Mouse (Mus musculus) left cerebral cortex, adult 2 months (tissue): Measurements from ENCODE around the gene Tma16. TPM values are rescaled to one million over a fixed set of nuclear protein-coding genes. Genes with fewer than 3 reads are reported as not detected.
A peak's percentile ranks its signal among the peaks of the same experiment; 100 is the strongest.

Source experiments
- DNase-seq, 2 experiments: peaks; one replicate each; pipeline ENCODE4 v3.0.0; 2021 to 2022; ENCODE audit warnings: low spot score in 2 of 2, mixed read lengths in 1 of 2; ENCODE audit errors: extremely low spot score in 1 of 2
- H3K27ac ChIP-seq: fragments of 200-600 bp; 2 replicates; pipeline ENCODE4 v1.8.1; 2022
- H3K4me3 ChIP-seq: fragments of 200-600 bp; 2 replicates; pipeline ENCODE4 v1.8.1; 2022
- CTCF ChIP-seq: fragments of 200-600 bp; IDR thresholded peaks from 2 replicates; pipeline ENCODE4 v1.8.1; 2022; ENCODE audit warnings: antibody characterized with exemption, mild to moderate bottlenecking, moderate library complexity
- intact Hi-C: fragments of 180-260 bp; cut with DNase I; formaldehyde crosslinking; loops from one replicate; pipeline ENCODE4 v1.15.1; 2025
- long read RNA-seq, 2 experiments: library from polyadenylated mRNA; stranded (forward); transcript quantifications; one replicate each; pipeline ENCODE4 v2.0.0; 2021; ENCODE audit warnings: borderline mapping rate in 2 of 2
- total RNA-seq, 2 experiments: library from RNA; stranded (reverse); gene quantifications; 2 replicates each; pipeline ENCODE4 v1.2.3; 2021

Gene Tma16
- 10 to 100 TPM in 1 of 2 experiments, 1 to 10 TPM in 1; 9.8 to 10.6 TPM for total RNA-seq
- long read RNA-seq, experiment 1, full-length matches to known transcripts: 2 of 3 reads
- long read RNA-seq, experiment 1, partial matches to known transcripts: 1 of 3 reads
- long read RNA-seq, experiment 1, other reads (novel, unspliced or antisense): 0 of 3 reads
- long read RNA-seq, experiment 2, full-length matches to known transcripts: 6 of 9 reads
- long read RNA-seq, experiment 2, partial matches to known transcripts: 1 of 9 reads
- long read RNA-seq, experiment 2, other reads (novel, unspliced or antisense): 2 of 9 reads

- no peak for TF ChIP-seq CTCF
- peak; percentile 79 to 85 for DNase-seq
- H3K4me3 ChIP-seq: peak within 1 kb of the TSS; percentile 82
- peak within 1 kb of the TSS; percentile 83 for H3K27ac ChIP-seq
- intact Hi-C loops: loop anchor here (2.0 kb wide), 1 partner anchor 375 kb away; the partner anchor contains the start of gene Naf1
These were observed at the start of gene Tma16 for GRCm38 (mm10) chr8:66486084-66486763. Gene Tma16 (minus strand): TSS chr8:66486530.

DNA sequence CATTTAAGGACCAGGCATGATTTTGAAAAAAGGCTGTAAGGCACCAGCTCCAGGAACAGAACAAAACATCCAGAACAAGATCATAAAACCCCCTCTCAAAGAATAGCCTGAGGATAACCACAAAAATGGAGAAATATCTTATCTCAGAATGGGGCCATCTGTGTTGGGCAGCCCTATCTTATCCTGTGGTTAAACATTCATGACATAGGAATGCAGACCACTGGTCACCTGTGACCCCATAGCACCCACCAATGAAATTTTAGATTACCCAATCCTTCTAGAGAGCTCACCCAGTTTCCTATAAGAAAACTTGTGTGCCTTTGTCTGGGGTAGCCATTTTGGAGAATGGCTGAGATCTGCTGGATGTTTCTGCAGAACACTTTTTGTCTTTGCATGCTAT, 34.2 kb upstream of the Tma16 start:
- intact Hi-C loops: no loop called here
- DNase-seq: no peak
- no peak for TF ChIP-seq CTCF
- Histone ChIP-seq H3K4me3 (no peak overlapping the region), H3K27ac (no peak overlapping the region)

- Histone ChIP-seq H3K27ac (no peak overlapping the region), H3K4me3 (no peak overlapping the region)
- no peak for DNase-seq
- intact Hi-C loops: no loop called here
- no peak for TF ChIP-seq CTCF
These were observed 32.8 kb upstream of the Tma16 start for GRCm38 (mm10) chr8:66519149-66519548.

DNA sequence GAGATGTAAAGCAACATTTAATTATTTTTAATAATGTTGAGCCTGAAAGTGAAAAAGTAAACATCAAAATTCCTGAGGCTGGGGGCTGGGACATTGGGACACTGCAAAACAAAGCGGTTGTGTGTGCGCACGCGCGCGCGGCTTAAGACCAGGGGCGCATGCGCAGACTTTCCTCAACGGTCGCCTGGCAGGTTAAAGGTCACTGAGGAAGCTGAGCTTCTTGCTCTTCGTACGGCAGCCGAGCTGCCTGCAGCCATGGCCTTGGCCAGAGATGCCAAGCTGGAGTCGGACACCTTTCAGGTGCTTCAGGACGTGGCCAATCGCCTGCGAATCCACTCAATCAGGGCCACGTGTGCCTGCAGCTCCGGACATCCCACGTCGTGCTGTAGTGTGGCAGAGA, 25.2 kb upstream of the Tma16 start, which contains the start of gene Tktl2:
Gene Tktl2, plus strand, starts transcription at position 220 of the 400 bp plus-strand sequence.
- TF ChIP-seq CTCF: no peak
- intact Hi-C loops: no loop called here
- no peak for DNase-seq
- H3K4me3 ChIP-seq: no peak within 1 kb of the TSS
- no peak within 1 kb of the TSS for H3K27ac ChIP-seq

DNA sequence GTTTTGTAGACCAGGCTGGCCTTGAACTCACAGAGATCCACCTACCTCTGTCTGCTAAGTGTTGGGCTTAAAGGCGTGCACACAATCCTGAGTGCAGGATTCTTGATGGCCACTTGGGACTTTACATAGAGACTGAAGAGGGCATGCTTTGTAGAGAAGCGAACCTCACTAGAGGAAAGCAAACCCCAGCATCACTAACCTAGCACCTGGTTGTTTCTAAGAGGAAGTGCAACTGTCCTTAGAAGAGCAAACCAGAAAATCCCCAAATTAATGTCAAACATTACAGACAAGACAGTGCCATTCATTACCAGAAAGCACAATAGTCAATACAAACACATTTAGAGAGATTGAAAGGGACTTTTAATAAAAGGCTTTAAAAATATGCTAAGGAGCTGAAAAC, 17.1 kb upstream of the Tma16 start:
- H3K4me3 ChIP-seq: no peak overlapping the region
- no peak for TF ChIP-seq CTCF
- intact Hi-C loops: no loop called here
- DNase-seq: no peak
- H3K27ac ChIP-seq: no peak overlapping the region

- peak; percentile 35 to 41 for DNase-seq
- Histone ChIP-seq H3K4me3 (no peak overlapping the region), H3K27ac (no peak overlapping the region)
- TF ChIP-seq CTCF: peak; percentile 81
- intact Hi-C loops: loop anchor here (2.0 to 5.0 kb wide), 4 partner anchors 46 to 1535 kb away; no protein-coding TSS in a partner anchor
These were observed 10.8 kb upstream of the Tma16 start for GRCm38 (mm10) chr8:66496998-66497577.

DNA sequence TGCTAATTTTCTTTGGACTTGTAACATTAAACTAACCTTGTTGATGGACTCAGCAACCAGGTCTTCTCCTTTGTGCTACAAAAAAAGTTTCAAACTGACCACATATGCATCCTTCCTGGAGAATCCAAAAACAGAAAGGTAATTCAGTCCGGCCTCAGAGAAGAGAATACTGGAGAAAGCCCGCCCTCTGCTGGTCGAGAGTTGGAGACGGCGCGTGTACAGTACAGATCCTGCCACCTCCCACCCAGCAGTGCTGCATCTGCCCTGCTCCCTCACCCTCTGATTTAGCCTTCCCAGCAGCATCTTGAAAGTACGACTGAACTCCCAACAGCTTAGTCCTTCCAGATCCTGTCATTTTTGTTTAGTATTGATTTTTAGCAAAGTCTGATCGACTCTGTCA, 9.4 kb upstream of the Tma16 start:
- intact Hi-C loops: loop anchor here (1.0 to 5.0 kb wide), 5 partner anchors 45 to 1533 kb away; no protein-coding TSS in a partner anchor
- no peak overlapping the region for H3K4me3 ChIP-seq
- peak; percentile 82 for TF ChIP-seq CTCF
- DNase-seq: peak; percentile 79 to 81
- no peak overlapping the region for H3K27ac ChIP-seq

- Histone ChIP-seq H3K4me3 (no peak overlapping the region), H3K27ac (no peak overlapping the region)
- intact Hi-C loops: no loop called here
- TF ChIP-seq CTCF: no peak
- no peak for DNase-seq
These were observed 8.2 kb upstream of the Tma16 start for GRCm38 (mm10) chr8:66494496-66494895.

DNA sequence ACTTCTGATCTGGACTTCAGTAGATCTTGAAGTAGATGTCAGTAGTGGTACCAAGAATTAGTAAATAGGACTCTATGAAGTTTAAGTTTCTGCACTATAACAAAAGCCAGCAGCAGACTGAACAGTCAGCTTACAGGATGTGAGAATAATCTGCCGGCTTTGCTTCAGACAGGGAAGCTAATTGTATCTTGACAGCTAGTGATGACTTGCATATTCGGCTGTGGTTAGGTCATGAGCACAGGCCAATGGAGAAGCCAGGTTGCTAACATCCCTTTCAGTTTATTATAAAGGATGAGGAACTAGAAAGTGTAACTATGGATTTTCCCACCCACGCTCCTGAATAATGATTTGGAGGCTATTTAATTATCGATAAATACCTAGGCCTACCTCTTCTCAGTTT, 4.3 kb upstream of the Tma16 start:
- intact Hi-C loops: no loop called here
- TF ChIP-seq CTCF: no peak
- Histone ChIP-seq H3K27ac (no peak overlapping the region), H3K4me3 (no peak overlapping the region)
- no peak for DNase-seq

GRCm38 (mm10) chr8:66488556-66488955, 2.2 kb upstream of the Tma16 start:
- intact Hi-C loops: no loop called here
- no peak overlapping the region for H3K27ac ChIP-seq
- no peak for TF ChIP-seq CTCF
- DNase-seq: no peak
- no peak overlapping the region for H3K4me3 ChIP-seq

DNA sequence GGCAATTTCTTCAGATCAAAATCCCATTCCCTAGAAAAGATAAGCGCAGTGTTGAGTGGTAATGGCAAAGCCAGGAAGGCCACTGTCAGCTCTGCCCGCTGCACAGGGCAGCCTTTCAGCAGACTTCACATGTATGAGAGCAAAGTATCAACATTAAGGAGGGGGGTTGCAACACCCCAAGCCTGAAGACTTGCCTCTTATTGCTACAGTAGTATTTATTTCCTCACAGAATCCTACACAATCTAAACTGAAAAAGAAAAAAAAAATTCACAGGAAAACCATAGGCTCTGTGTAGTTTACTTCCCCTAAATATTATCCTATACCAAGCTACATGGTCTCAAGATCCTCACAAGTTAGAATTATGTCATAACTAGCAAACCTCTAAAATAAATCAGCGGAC, 9.4 kb downstream of the Tma16 start:
- DNase-seq: no peak
- Histone ChIP-seq H3K27ac (no peak overlapping the region), H3K4me3 (no peak overlapping the region)
- intact Hi-C loops: no loop called here
- no peak for TF ChIP-seq CTCF

DNA sequence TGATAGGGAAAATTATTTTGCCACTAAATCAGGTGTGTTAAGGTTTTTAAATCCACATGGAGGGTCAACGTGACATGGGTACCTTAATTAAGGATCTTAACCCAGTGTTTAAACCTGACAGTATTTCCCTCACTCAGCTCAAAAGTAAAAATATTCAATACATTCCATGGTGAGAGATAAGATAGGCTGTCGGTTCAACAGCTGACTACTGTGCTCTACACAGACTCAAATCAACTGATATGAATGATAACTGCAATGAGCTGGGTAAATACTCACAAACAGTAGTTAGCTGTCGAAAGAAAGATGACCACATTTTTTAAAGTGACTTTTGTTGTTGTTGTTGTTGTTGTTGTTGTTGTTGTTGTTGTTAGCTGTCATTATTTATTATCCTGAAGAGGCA, 16.5 kb downstream of the Tma16 start:
- no peak overlapping the region for H3K27ac ChIP-seq
- TF ChIP-seq CTCF: no peak
- DNase-seq: no peak
- intact Hi-C loops: no loop called here
- H3K4me3 ChIP-seq: no peak overlapping the region
